27 mouse cellular contexts compared by ENCODE assay signal in the genomic region with DNA sequence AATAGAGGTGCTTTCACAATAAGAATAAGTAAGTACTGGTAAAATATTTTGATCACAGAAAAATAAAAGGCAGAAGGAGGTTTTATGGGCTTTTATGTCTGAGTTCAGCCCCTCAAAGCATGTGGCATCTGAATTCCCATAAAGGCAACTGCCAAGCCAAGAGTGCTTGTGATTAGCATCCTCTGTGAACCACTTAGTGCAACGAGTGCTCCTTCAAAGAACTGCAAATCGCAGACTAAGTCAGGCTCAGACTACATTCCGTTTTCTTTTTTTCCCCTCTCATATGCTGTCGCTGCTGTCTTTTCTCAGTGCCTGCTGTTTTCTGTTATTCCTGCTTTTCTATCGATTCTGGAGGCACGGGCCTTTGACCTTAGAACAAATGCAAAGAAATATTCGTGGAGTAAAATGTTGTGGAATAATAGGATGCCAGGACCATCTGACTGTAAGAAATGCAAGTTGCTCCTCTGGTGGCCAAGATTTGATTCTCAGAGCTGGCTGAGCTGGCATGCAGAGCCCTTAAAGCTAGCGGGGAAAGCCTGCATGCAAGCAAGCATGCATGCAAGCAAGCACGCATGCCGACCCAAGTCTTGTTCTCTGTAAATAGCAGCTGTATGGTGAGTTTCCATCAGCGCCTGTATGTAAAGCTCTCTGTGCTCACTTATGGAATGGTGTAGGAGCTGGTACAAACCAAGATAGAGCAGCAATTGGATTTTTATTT.
A peak's percentile ranks its signal among the peaks of the same experiment; 100 is the strongest.
DNase-seq lines count a peak whose midpoint lies in the region; ATAC-seq and TF ChIP-seq lines count a peak whose summit lies in the region.
"Had no signal": no experiment of that assay in that cellular context is flagged by ENCODE, and none has a peak within 500 bp of the region (broad histone marks: within the 10 kb centered on the region; RNA-seq: fewer than 3 reads in every experiment).

No protein-coding gene starts in this region.

- H3K9me3 ChIP-seq in midbrain, embryonic 14.5 days (ENCODE audit: control insufficient read depth, low read length): no peaks in the 10 kb centered on the region
- H3K9me3 ChIP-seq in midbrain, embryonic 16.5 days (replicated peaks; ENCODE audit: control insufficient read depth, low read length, poor library complexity, severe bottlenecking): no peaks in the 10 kb centered on the region
- no peaks in the 10 kb centered on the region for H3K9me3 ChIP-seq in embryonic facial prominence, embryonic 11.5 days (replicated peaks; ENCODE audit: control insufficient read depth, low read length)
- no peaks in the 10 kb centered on the region for H3K9me3 ChIP-seq in limb, embryonic 13.5 days
- H3K9me3 ChIP-seq: embryonic facial prominence, embryonic 15.5 days; forebrain, embryonic 15.5 days; heart, embryonic 13.5 days; hindbrain, embryonic 10.5 days; hindbrain, embryonic 15.5 days; intestine, embryonic 15.5 days; liver, embryonic 15.5 days; lung, embryonic 15.5 days had no signal

- no peak overlapping the region for H3K4me2 ChIP-seq in midbrain, embryonic 14.5 days (ENCODE audit: low read length)
- H3K4me2 ChIP-seq in midbrain, embryonic 16.5 days (ENCODE audit: low read length): no peak overlapping the region
- H3K4me2 ChIP-seq in embryonic facial prominence, embryonic 11.5 days (ENCODE audit: low read depth, low read length): no peak overlapping the region
- peak overlapping the region; percentile 17; the same call in 1 of the 2 replicates for H3K4me2 ChIP-seq in limb, embryonic 13.5 days (replicated peaks)
- H3K4me2 ChIP-seq: embryonic facial prominence, embryonic 15.5 days; forebrain, embryonic 15.5 days; heart, embryonic 13.5 days; hindbrain, embryonic 15.5 days; intestine, embryonic 15.5 days; liver, embryonic 15.5 days; lung, embryonic 15.5 days; midbrain, embryonic 11.5 days had no signal

- no peak overlapping the region for H3K9ac ChIP-seq in midbrain, embryonic 14.5 days (replicated peaks; ENCODE audit: low read length)
- no peak overlapping the region for H3K9ac ChIP-seq in midbrain, embryonic 16.5 days (ENCODE audit: low read depth, low read length)
- no peak overlapping the region for H3K9ac ChIP-seq in embryonic facial prominence, embryonic 11.5 days (replicated peaks; ENCODE audit: low read length)
- H3K9ac ChIP-seq in limb, embryonic 13.5 days: no peak overlapping the region
- H3K9ac ChIP-seq: embryonic facial prominence, embryonic 15.5 days; forebrain, embryonic 15.5 days; heart, embryonic 13.5 days; hindbrain, embryonic 15.5 days; intestine, embryonic 15.5 days; liver, embryonic 15.5 days; lung, embryonic 15.5 days had no signal

- no peaks in the 10 kb centered on the region for H3K27me3 ChIP-seq in midbrain, embryonic 14.5 days (ENCODE audit: control insufficient read depth, insufficient read depth, low read length)
- H3K27me3 ChIP-seq in midbrain, embryonic 16.5 days (ENCODE audit: control insufficient read depth, insufficient read depth, low read depth, low read length): no peaks in the 10 kb centered on the region
- H3K27me3 ChIP-seq in embryonic facial prominence, embryonic 11.5 days (ENCODE audit: control insufficient read depth, insufficient read depth, low read length): no peaks in the 10 kb centered on the region
- H3K27me3 ChIP-seq in limb, embryonic 13.5 days: no peaks in the 10 kb centered on the region
- no peaks in the 10 kb centered on the region for H3K27me3 ChIP-seq in thymus, adult 2 months (ENCODE audit: control insufficient read depth, insufficient read depth, low read length)
- H3K27me3 ChIP-seq: forebrain, embryonic 15.5 days; heart, embryonic 13.5 days; hindbrain, embryonic 15.5 days; intestine, embryonic 15.5 days; liver, embryonic 15.5 days; lung, embryonic 15.5 days had no signal

- WGBS in midbrain, embryonic 14.5 days: 61% methylated on average over 11 of the region's 11 CpGs
- WGBS in midbrain, embryonic 16.5 days: 35% methylated on average over 11 of the region's 11 CpGs
- 48% methylated on average over 11 of the region's 11 CpGs for WGBS in embryonic facial prominence, embryonic 11.5 days
- WGBS in limb, embryonic 13.5 days: 31% methylated on average over 11 of the region's 11 CpGs
- WGBS in thymus, adult 2 months: 88% methylated on average over 11 of the region's 11 CpGs

- H3K36me3 ChIP-seq in midbrain, embryonic 14.5 days (ENCODE audit: control insufficient read depth, insufficient read depth, low read length): no peaks in the 10 kb centered on the region
- H3K36me3 ChIP-seq in midbrain, embryonic 16.5 days (ENCODE audit: control insufficient read depth, insufficient read depth, low read length): no peaks in the 10 kb centered on the region
- H3K36me3 ChIP-seq in embryonic facial prominence, embryonic 11.5 days (replicated peaks; ENCODE audit: control insufficient read depth, insufficient read depth, low read depth, low read length): no peaks in the 10 kb centered on the region
- H3K36me3 ChIP-seq in limb, embryonic 13.5 days: no peaks in the 10 kb centered on the region
- no peaks in the 10 kb centered on the region for H3K36me3 ChIP-seq in thymus, adult 2 months (ENCODE audit: control insufficient read depth, insufficient read depth, low read length)
- H3K36me3 ChIP-seq: embryonic facial prominence, embryonic 15.5 days; forebrain, embryonic 15.5 days; G1E; heart, embryonic 13.5 days; hindbrain, embryonic 10.5 days; hindbrain, embryonic 15.5 days; intestine, embryonic 15.5 days; liver, embryonic 15.5 days; lung, embryonic 15.5 days had no signal

- no peak for TF ChIP-seq POLR2A in thymus, adult 2 months (IDR thresholded peaks at IDR 0.05; ENCODE audit: control insufficient read depth, extremely low read depth, insufficient read depth, low read length, poor library complexity)

- DNase-seq in embryo, embryonic 10 days (ENCODE audit: low spot score): peak; percentile 9
- DNase-seq in embryo, embryonic 9.5 days (ENCODE audit: extremely low spot score): no peak
- peak; percentile 42 for DNase-seq in midbrain, embryonic 14.5 days
- peak; percentile 21 for DNase-seq in embryonic facial prominence, embryonic 11.5 days (ENCODE audit: low spot score)
- no peak for DNase-seq in urinary bladder, adult 18-20 months (ENCODE audit: low spot score in 2 of 2)
- no peak for DNase-seq in thymus, adult 2 months
- DNase-seq: adrenal gland, postnatal 10 days; cerebellum, adult 11 months; cerebellum, adult 9-11 months; heart, postnatal 14 days; kidney, adult 2 months; kidney, postnatal 36 days; right cerebral cortex, postnatal 4 days; thymus, postnatal 4 days had no signal

- no peaks in the 10 kb centered on the region for H3K4me1 ChIP-seq in midbrain, embryonic 14.5 days (ENCODE audit: control insufficient read depth, insufficient read depth, low read length)
- peaks cover 2% of the 10 kb centered on the region; the same call in 1 of the 2 replicates for H3K4me1 ChIP-seq in midbrain, embryonic 16.5 days (ENCODE audit: control insufficient read depth, insufficient read depth, low read length)
- H3K4me1 ChIP-seq in embryonic facial prominence, embryonic 11.5 days (ENCODE audit: control insufficient read depth, insufficient read depth, low read length): no peaks in the 10 kb centered on the region
- peaks cover 32% of the 10 kb centered on the region for H3K4me1 ChIP-seq in limb, embryonic 13.5 days
- no peaks in the 10 kb centered on the region for H3K4me1 ChIP-seq in thymus, adult 2 months (replicated peaks; ENCODE audit: control insufficient read depth, insufficient read depth, low read length)
- H3K4me1 ChIP-seq: heart, embryonic 13.5 days; intestine, embryonic 15.5 days; liver, embryonic 15.5 days had no signal

- no peak overlapping the region for H3K4me3 ChIP-seq in midbrain, embryonic 14.5 days (replicated peaks; ENCODE audit: low read depth, low read length)
- H3K4me3 ChIP-seq in midbrain, embryonic 16.5 days (ENCODE audit: low read depth, low read length): no peak overlapping the region
- no peak overlapping the region for H3K4me3 ChIP-seq in embryonic facial prominence, embryonic 11.5 days (ENCODE audit: low read depth, low read length)
- H3K4me3 ChIP-seq in limb, embryonic 13.5 days: no peak overlapping the region
- no peak overlapping the region for H3K4me3 ChIP-seq in thymus, adult 2 months (ENCODE audit: control insufficient read depth, insufficient read depth, low read length)
- H3K4me3 ChIP-seq: embryonic facial prominence, embryonic 15.5 days; forebrain, embryonic 15.5 days; heart, embryonic 13.5 days; hindbrain, embryonic 10.5 days; hindbrain, embryonic 15.5 days; intestine, embryonic 15.5 days; layer of hippocampus, adult 2 months; liver, embryonic 15.5 days; lung, embryonic 15.5 days had no signal

- no peak for ATAC-seq in midbrain, embryonic 14.5 days (ENCODE audit: low FRiP score, low TSS enrichment)
- no peak for ATAC-seq in midbrain, embryonic 16.5 days
- ATAC-seq in embryonic facial prominence, embryonic 11.5 days (replicated peaks; ENCODE audit: insufficient number of reproducible peaks, low FRiP score, low TSS enrichment, low read depth): no peak
- no peak for ATAC-seq in limb, embryonic 13.5 days (ENCODE audit: low FRiP score, low read depth)
- ATAC-seq: forebrain, embryonic 15.5 days; intestine, embryonic 15.5 days had no signal

- H3K27ac ChIP-seq in midbrain, embryonic 14.5 days (replicated peaks; ENCODE audit: low read depth, low read length): no peak overlapping the region
- no peak overlapping the region for H3K27ac ChIP-seq in midbrain, embryonic 16.5 days (ENCODE audit: low read length)
- no peak overlapping the region for H3K27ac ChIP-seq in embryonic facial prominence, embryonic 11.5 days (replicated peaks; ENCODE audit: low read depth, low read length)
- peak overlapping the region; percentile 6; the same call in 1 of the 2 replicates for H3K27ac ChIP-seq in limb, embryonic 13.5 days
- no peak overlapping the region for H3K27ac ChIP-seq in thymus, adult 2 months (ENCODE audit: control insufficient read depth, insufficient read depth, low read length)
- H3K27ac ChIP-seq: embryonic facial prominence, embryonic 15.5 days; forebrain, embryonic 15.5 days; heart, embryonic 13.5 days; hindbrain, embryonic 10.5 days; hindbrain, embryonic 15.5 days; intestine, embryonic 15.5 days; layer of hippocampus, adult 2 months; liver, embryonic 15.5 days; lung, embryonic 15.5 days had no signal

- TF ChIP-seq CTCF in thymus, adult 2 months (IDR thresholded peaks at IDR 0.05; ENCODE audit: borderline replicate concordance, control insufficient read depth, extremely low read depth, insufficient read depth, low read length, poor library complexity): no peak

Comparison
In these comparisons a context has a peak if more than half of its experiments do, and no peak if none do; other contexts are left out.
1. DNase-seq: peak in embryo, embryonic 10 days (single experiment), midbrain, embryonic 14.5 days (single experiment) and embryonic facial prominence, embryonic 11.5 days (single experiment); none in embryo, embryonic 9.5 days (single experiment), urinary bladder, adult 18-20 months (0 of 2) and thymus, adult 2 months (single experiment).